Comparison of ENCODE assay signal across 31 mouse cellular contexts in the genomic region with DNA sequence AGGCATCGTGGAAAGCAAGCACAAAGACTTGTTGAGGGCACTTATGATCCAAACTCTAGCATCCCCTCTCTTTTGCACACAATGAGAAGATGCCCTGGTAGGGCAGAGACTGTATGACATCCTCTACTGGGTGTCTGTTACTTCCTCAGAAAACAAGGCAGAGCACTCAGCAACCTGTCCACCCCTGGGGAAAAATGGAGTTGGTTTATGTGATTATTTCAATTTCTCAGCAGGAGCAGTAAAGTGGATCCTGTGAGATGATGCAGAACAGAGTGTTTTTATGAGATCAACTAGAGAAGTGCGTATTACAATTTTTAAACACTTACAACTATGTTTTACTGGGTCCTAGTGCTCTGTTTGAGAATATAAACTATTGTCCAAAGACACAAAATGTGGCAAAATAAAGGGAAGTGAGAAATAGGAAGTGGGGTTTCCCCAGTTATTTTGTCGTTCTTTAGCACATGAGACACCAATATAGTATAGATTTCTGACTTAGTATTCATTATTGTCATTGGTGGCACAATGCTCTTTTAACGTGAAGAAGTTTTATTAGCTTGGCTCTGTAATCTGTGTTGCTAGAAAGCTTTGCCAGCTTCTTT. TPM values are rescaled to one million over a fixed set of nuclear protein-coding genes. Genes with fewer than 3 reads are reported as not detected.
DNase-seq lines count a peak whose midpoint lies in the region; ATAC-seq and TF ChIP-seq lines count a peak whose summit lies in the region.
"Had no signal": no experiment of that assay in that cellular context is flagged by ENCODE, and none has a peak within 500 bp of the region (broad histone marks: within the 10 kb centered on the region; RNA-seq: fewer than 3 reads in every experiment).

No protein-coding gene starts in this region.

- H3K4me3 ChIP-seq in bone marrow macrophage, adult 2 months (ENCODE audit: insufficient read depth, low read length), result no peak overlapping the region
- H3K4me3 ChIP-seq: embryonic facial prominence, embryonic 13.5 days; erythroblast, embryonic 14.5 days; forebrain, embryonic 12.5 days; gastrocnemius, adult 2 months; heart, embryonic 15.5 days; limb, embryonic 15.5 days; lung, embryonic 15.5 days; myocyte; neural tube, embryonic 13.5 days had no signal

- TF ChIP-seq CTCF in bone marrow macrophage, adult 2 months (IDR thresholded peaks at IDR 0.05; ENCODE audit: low read depth, low read length), result no peak

- no peak for TF ChIP-seq POLR2A in bone marrow macrophage, adult 2 months (IDR thresholded peaks at IDR 0.05; ENCODE audit: borderline replicate concordance, low read depth, low read length)

- peaks cover 34% of the 10 kb centered on the region for H3K4me1 ChIP-seq in bone marrow macrophage, adult 2 months (ENCODE audit: control insufficient read depth, insufficient read depth, low read length)
- H3K4me1 ChIP-seq: embryonic facial prominence, embryonic 13.5 days; forebrain, embryonic 12.5 days; heart, embryonic 15.5 days; limb, embryonic 15.5 days; lung, embryonic 15.5 days had no signal

- H3K27ac ChIP-seq in bone marrow macrophage, adult 2 months (ENCODE audit: insufficient read depth, low read depth, low read length), result peak overlapping the region; percentile 93
- H3K27ac ChIP-seq: embryonic facial prominence, embryonic 13.5 days; forebrain, embryonic 12.5 days; gastrocnemius, adult 2 months; heart, embryonic 15.5 days; hindbrain, embryonic 14.5 days; limb, embryonic 15.5 days; liver, embryonic 14.5 days; lung, embryonic 15.5 days; neural tube, embryonic 13.5 days had no signal

- peak; percentile 85 for ATAC-seq in megakaryocyte progenitor cell, adult 5-6 weeks (replicated peaks; ENCODE audit: poor library complexity)
- ATAC-seq: inflammation-experienced regulatory T-cells, adult 6 months; Patski had no signal

- peak; percentile 49 to 66 for DNase-seq in spleen, postnatal 36 days (ENCODE audit: low spot score in 2 of 2)
- DNase-seq in spleen, postnatal 14 days (ENCODE audit: low spot score in 2 of 2), result no peak
- DNase-seq in left cerebral cortex, adult 9 months (ENCODE audit: low spot score in 2 of 2), result no peak
- no peak for DNase-seq in retina, postnatal 1 day
- no peak for DNase-seq in urinary bladder, postnatal 4 days (ENCODE audit: low spot score in 2 of 2)
- DNase-seq: adrenal gland, adult 2 months; cerebellum, adult 18-20 months; cerebellum, postnatal 14 days; embryo, embryonic 11 days; gastrocnemius, adult 2 months; heart, postnatal 36 days; kidney, adult 18-20 months; kidney, postnatal 4 days; left cerebral cortex, postnatal 4 days; midbrain, embryonic 14.5 days; right cerebral cortex, adult 18-20 months; right cerebral cortex, postnatal 4 days had no signal

RNA-seq across cellular contexts. Expression of a gene that starts 32.6 kb away (rescaled TPM):
- polyA plus RNA-seq in bone marrow macrophage, adult 2 months (2012; ENCODE audit: insufficient read depth, insufficient read length, missing spikeins), result 5.5 and 7.7 TPM in 2 replicates
- total RNA-seq in megakaryocyte progenitor cell, adult 5-6 weeks (2015), result 1.9 and 2.8 TPM in 2 replicates
- 0.42 and 1.0 TPM in 2 replicates for total RNA-seq in megakaryocyte progenitor cell, adult 5-6 weeks (2017)
- polyA plus RNA-seq: erythroblast, embryonic 14.5 days had no signal

Comparison
In these comparisons a context has a peak if more than half of its experiments do, and no peak if none do; other contexts are left out.
1. DNase-seq: peak in spleen, postnatal 36 days (2 of 2); none in spleen, postnatal 14 days (0 of 2), left cerebral cortex, adult 9 months (0 of 2), retina, postnatal 1 day (single experiment) and urinary bladder, postnatal 4 days (0 of 2).